Mouse (Mus musculus): ENCODE measurements around the gene Tspan13. TPM values are rescaled to one million over a fixed set of nuclear protein-coding genes. Genes with fewer than 3 reads are reported as not detected.

Tspan13 gene
- total and polyA plus RNA-seq, 2 experiments = 0.74 to 1.9 TPM

GRCm38 (mm10) chr12:35981732-35982360 lies 60.5 kb downstream of the Tspan13 start:
- Histone ChIP-seq H3K27ac (replicated peaks; ENCODE audit: insufficient read depth, low read depth, low read length) (no peak overlapping the region), H3K79me2 (ENCODE audit: control insufficient read depth, insufficient read depth, low read length) (no peaks in the 10 kb centered on the region), H3K4me1 (ENCODE audit: control insufficient read depth, insufficient read depth, low read length) (no peaks in the 10 kb centered on the region; the same call in 1 of the 2 replicates), H3K36me3 (ENCODE audit: control insufficient read depth, insufficient read depth, low read length) (no peaks in the 10 kb centered on the region), H3K9ac (ENCODE audit: low read depth, low read length) (no peak overlapping the region), H3K4me3 (ENCODE audit: insufficient read depth, low read depth, low read length) (no peak overlapping the region), H3K27me3 (ENCODE audit: control insufficient read depth, insufficient read depth, low read length) (no peaks in the 10 kb centered on the region)
- 63% methylated on average over 6 of the region's 6 CpGs for WGBS
- DNase-seq (ENCODE audit: extremely low read depth, low read depth, low spot score) = no peak
- TF ChIP-seq CTCF (IDR thresholded peaks at IDR 0.05; ENCODE audit: low read depth, low read length) (no peak), POLR2A (IDR thresholded peaks at IDR 0.05; ENCODE audit: extremely low read depth, insufficient read depth, low read length) (no peak)

- H3K27ac ChIP-seq (replicated peaks; ENCODE audit: insufficient read depth, low read depth, low read length) = no peak overlapping the region
- no peaks in the 10 kb centered on the region; the same call in 1 of the 2 replicates for H3K4me1 ChIP-seq (ENCODE audit: control insufficient read depth, insufficient read depth, low read length)
- no peak for DNase-seq (ENCODE audit: extremely low read depth, low read depth, low spot score)
- 55% methylated on average over 5 of the region's 5 CpGs for WGBS
- H3K36me3 ChIP-seq (ENCODE audit: control insufficient read depth, insufficient read depth, low read length) = no peaks in the 10 kb centered on the region
- H3K4me3 ChIP-seq (ENCODE audit: insufficient read depth, low read depth, low read length) = no peak overlapping the region
- H3K9ac ChIP-seq (ENCODE audit: low read depth, low read length) = no peak overlapping the region
- H3K79me2 ChIP-seq (ENCODE audit: control insufficient read depth, insufficient read depth, low read length) = no peaks in the 10 kb centered on the region
- TF ChIP-seq POLR2A (IDR thresholded peaks at IDR 0.05; ENCODE audit: extremely low read depth, insufficient read depth, low read length) = no peak
- TF ChIP-seq CTCF (IDR thresholded peaks at IDR 0.05; ENCODE audit: low read depth, low read length) = no peak
- H3K27me3 ChIP-seq (ENCODE audit: control insufficient read depth, insufficient read depth, low read length) = no peaks in the 10 kb centered on the region
Measured at GRCm38 (mm10) chr12:35979625-35980024, 62.7 kb downstream of the Tspan13 start.

- H3K79me2 ChIP-seq (ENCODE audit: control insufficient read depth, insufficient read depth, low read length) = no peaks in the 10 kb centered on the region
- DNase-seq (ENCODE audit: extremely low read depth, low read depth, low spot score) = no peak
- TF ChIP-seq POLR2A (IDR thresholded peaks at IDR 0.05; ENCODE audit: extremely low read depth, insufficient read depth, low read length) (no peak), CTCF (IDR thresholded peaks at IDR 0.05; ENCODE audit: low read depth, low read length) (no peak)
Measured at GRCm38 (mm10) chr12:35977633-35978246, 64.6 kb downstream of the Tspan13 start.

GRCm38 (mm10) chr12:35975898-35976297 lies 66.4 kb downstream of the Tspan13 start:
- Histone ChIP-seq H3K4me3 (ENCODE audit: insufficient read depth, low read depth, low read length) (no peak overlapping the region), H3K4me1 (ENCODE audit: control insufficient read depth, insufficient read depth, low read length) (no peaks in the 10 kb centered on the region), H3K79me2 (ENCODE audit: control insufficient read depth, insufficient read depth, low read length) (no peaks in the 10 kb centered on the region), H3K36me3 (ENCODE audit: control insufficient read depth, insufficient read depth, low read length) (no peaks in the 10 kb centered on the region), H3K9ac (ENCODE audit: low read depth, low read length) (no peak overlapping the region), H3K27ac (replicated peaks; ENCODE audit: insufficient read depth, low read depth, low read length) (no peak overlapping the region), H3K27me3 (ENCODE audit: control insufficient read depth, insufficient read depth, low read length) (no peaks in the 10 kb centered on the region)
- no peak for DNase-seq (ENCODE audit: extremely low read depth, low read depth, low spot score)
- TF ChIP-seq POLR2A (IDR thresholded peaks at IDR 0.05; ENCODE audit: extremely low read depth, insufficient read depth, low read length) = no peak
- no peak for TF ChIP-seq CTCF (IDR thresholded peaks at IDR 0.05; ENCODE audit: low read depth, low read length)
- 90% methylated on average over 3 of the region's 3 CpGs for WGBS

More at GRCm38 (mm10) chr12:35977633-35978246, 64.6 kb downstream of the Tspan13 start:
- 50% methylated on average over 6 of the region's 6 CpGs for WGBS
- Histone ChIP-seq H3K27ac (replicated peaks; ENCODE audit: insufficient read depth, low read depth, low read length) (no peak overlapping the region), H3K9ac (ENCODE audit: low read depth, low read length) (no peak overlapping the region), H3K36me3 (ENCODE audit: control insufficient read depth, insufficient read depth, low read length) (no peaks in the 10 kb centered on the region), H3K4me3 (ENCODE audit: insufficient read depth, low read depth, low read length) (no peak overlapping the region), H3K4me1 (ENCODE audit: control insufficient read depth, insufficient read depth, low read length) (no peaks in the 10 kb centered on the region; the same call in 1 of the 2 replicates), H3K27me3 (ENCODE audit: control insufficient read depth, insufficient read depth, low read length) (no peaks in the 10 kb centered on the region)

GRCm38 (mm10) chr12:35966768-35967141 lies 75.5 kb downstream of the Tspan13 start:
- no peaks in the 10 kb centered on the region for H3K4me1 ChIP-seq (ENCODE audit: control insufficient read depth, insufficient read depth, low read length)
- no peak for TF ChIP-seq POLR2A (IDR thresholded peaks at IDR 0.05; ENCODE audit: extremely low read depth, insufficient read depth, low read length)
- no peak for TF ChIP-seq CTCF (IDR thresholded peaks at IDR 0.05; ENCODE audit: low read depth, low read length)
- no peaks in the 10 kb centered on the region for H3K79me2 ChIP-seq (ENCODE audit: control insufficient read depth, insufficient read depth, low read length)
- DNase-seq (ENCODE audit: extremely low read depth, low read depth, low spot score) = no peak
- H3K4me3 ChIP-seq (ENCODE audit: insufficient read depth, low read depth, low read length) = no peak overlapping the region
- no peaks in the 10 kb centered on the region for H3K27me3 ChIP-seq (ENCODE audit: control insufficient read depth, insufficient read depth, low read length)
- no peak overlapping the region for H3K27ac ChIP-seq (replicated peaks; ENCODE audit: insufficient read depth, low read depth, low read length)
- no peaks in the 10 kb centered on the region for H3K36me3 ChIP-seq (ENCODE audit: control insufficient read depth, insufficient read depth, low read length)
- no peak overlapping the region for H3K9ac ChIP-seq (ENCODE audit: low read depth, low read length)
- 72% methylated on average over 7 of the region's 7 CpGs for WGBS

All from liver, adult 2 months (tissue).